Mouse (Mus musculus) heart, postnatal 0 days (tissue): Measurements from ENCODE around the gene Nnmt.

Source experiments
- CTCF ChIP-seq: IDR thresholded peaks from 2 replicates; pipeline ENCODE4 v1.5.1; 2016; ENCODE audit warnings: antibody characterized with exemption, control low read depth, low read depth
- EP300 ChIP-seq: IDR thresholded peaks from 2 replicates; pipeline ENCODE4 v1.6.1; 2016; ENCODE audit warnings: antibody characterized with exemption, low read depth

- no peak for TF ChIP-seq EP300
- TF ChIP-seq CTCF, result no peak
Measured at GRCm38 (mm10) chr9:48649851-48650685, 45.1 kb upstream of the Nnmt start.
